Mouse (Mus musculus) embryonic facial prominence, embryonic 10.5 days (tissue): ENCODE results near the gene Flt3l. TPM values are rescaled to one million over a fixed set of nuclear protein-coding genes. Genes with fewer than 3 reads are reported as not detected.

Experiments
- DNase-seq: peaks from one replicate; pipeline ENCODE4 v3.0.0-alpha.2; 2017; ENCODE audit warnings: low spot score
- H3K27ac ChIP-seq: fragments of 300-500 bp; sonication (generic); replicated peaks from 2 replicates; pipeline ENCODE4 v1.5.1; 2016; ENCODE audit warnings: mild to moderate bottlenecking
- H3K27me3 ChIP-seq: fragments of 300-500 bp; sonication (generic); replicated peaks from 2 replicates; pipeline ENCODE4 v1.6.1; 2016; ENCODE audit warnings: low read depth, mild to moderate bottlenecking; ENCODE audit not compliant: poor library complexity, severe bottlenecking
- H3K36me3 ChIP-seq: fragments of 300-500 bp; sonication (generic); replicated peaks from 2 replicates; pipeline ENCODE4 v1.6.1; 2016; ENCODE audit warnings: mild to moderate bottlenecking, moderate library complexity
- H3K4me1 ChIP-seq: fragments of 300-500 bp; sonication (generic); 2 replicates; pipeline ENCODE4 v1.6.1; 2016
- H3K4me3 ChIP-seq: fragments of 300-500 bp; sonication (generic); 2 replicates; pipeline ENCODE4 v1.5.1; 2016; ENCODE audit warnings: mild to moderate bottlenecking, moderate library complexity
- H3K9me3 ChIP-seq: fragments of 300-500 bp; sonication (generic); 2 replicates; pipeline ENCODE4 v1.6.1; 2016; ENCODE audit warnings: mild to moderate bottlenecking
- WGBS: fragments of 180-500 bp; shearing (Covaris S2); methylation state at CpG from one replicate; pipeline ENCODE4 v1.1.7; 2016; 5-methylcytosine and 5-hydroxymethylcytosine counted together
- polyA plus RNA-seq: library from polyadenylated mRNA; unstranded; fragments of >200 nt; fragmentation: Nextera tagmentation; extraction: Ambion mirVana; gene quantifications from 2 replicates; pipeline ENCODE4 v1.2.1, GENCODE M21; 2016

Flt3l gene
- polyA plus RNA-seq, 1 experiment from 2014 or later: 1.8 TPM

GRCm38 (mm10) chr7:45095367-45095766, 40.9 kb downstream of the Flt3l start:
- Histone ChIP-seq H3K36me3 (peaks cover 3% of the 10 kb centered on the region), H3K27me3 (no peaks in the 10 kb centered on the region), H3K4me3 (peak overlapping the region; percentile 11; the same call in 1 of the 2 replicates), H3K9me3 (no peaks in the 10 kb centered on the region), H3K27ac (0 out of 2 replicates have a peak overlapping the region, but pooled peaks have one; percentile 4), H3K4me1 (peaks cover 43% of the 10 kb centered on the region)
- 84% methylated on average over 6 of the region's 6 CpGs for WGBS
- DNase-seq: no peak

- Histone ChIP-seq H3K9me3 (no peaks in the 10 kb centered on the region), H3K36me3 (peaks cover 11% of the 10 kb centered on the region), H3K27ac (peak overlapping the region; percentile 86), H3K4me3 (peak overlapping the region; percentile 24; the same call in 1 of the 2 replicates), H3K27me3 (no peaks in the 10 kb centered on the region), H3K4me1 (peaks cover 48% of the 10 kb centered on the region)
- 47% methylated on average over 7 of the region's 7 CpGs for WGBS
- no peak for DNase-seq
Measured at GRCm38 (mm10) chr7:45094121-45094520, 42.1 kb downstream of the Flt3l start.

GRCm38 (mm10) chr7:45093516-45093905, 42.7 kb downstream of the Flt3l start:
- no peaks in the 10 kb centered on the region for H3K9me3 ChIP-seq
- H3K4me3 ChIP-seq: peak overlapping the region; percentile 24; the same call in 1 of the 2 replicates
- no peaks in the 10 kb centered on the region for H3K27me3 ChIP-seq
- peaks cover 15% of the 10 kb centered on the region for H3K36me3 ChIP-seq
- DNase-seq: peak; percentile 74
- WGBS: 31% methylated on average over 18 of the region's 18 CpGs
- H3K4me1 ChIP-seq: peaks cover 48% of the 10 kb centered on the region
- H3K27ac ChIP-seq: peak overlapping the region; percentile 86

GRCm38 (mm10) chr7:45092828-45093515, 43.3 kb downstream of the Flt3l start:
- peak overlapping the region; percentile 24; the same call in 1 of the 2 replicates for H3K4me3 ChIP-seq
- peak; percentile 46 for DNase-seq
- 38% methylated on average over 12 of the region's 12 CpGs for WGBS
- H3K27ac ChIP-seq: peak overlapping the region; percentile 86
- no peaks in the 10 kb centered on the region for H3K9me3 ChIP-seq
- peaks cover 20% of the 10 kb centered on the region for H3K36me3 ChIP-seq
- peaks cover 48% of the 10 kb centered on the region for H3K4me1 ChIP-seq
- no peaks in the 10 kb centered on the region for H3K27me3 ChIP-seq

GRCm38 (mm10) chr7:45092048-45092447, 44.2 kb downstream of the Flt3l start, which contains the start of gene Rcn3:
Rcn3 (minus strand) TSS chr7:45092221.
- peaks cover 30% of the 10 kb centered on the region for H3K36me3 ChIP-seq
- H3K9me3 ChIP-seq: no peaks in the 10 kb centered on the region
- H3K27ac ChIP-seq: peak within 1 kb of the TSS; percentile 90
- H3K4me1 ChIP-seq: peaks cover 48% of the 10 kb centered on the region
- H3K4me3 ChIP-seq: peak within 1 kb of the TSS; percentile 76
- H3K27me3 ChIP-seq: no peaks in the 10 kb centered on the region
- peak; percentile 97 for DNase-seq
- WGBS: under 1% methylated on average over 16 of the region's 16 CpGs

GRCm38 (mm10) chr7:45091001-45091990, 44.9 kb downstream of the Flt3l start:
- peaks cover 48% of the 10 kb centered on the region for H3K4me1 ChIP-seq
- H3K27ac ChIP-seq: peak overlapping the region; percentile 90
- H3K36me3 ChIP-seq: peaks cover 37% of the 10 kb centered on the region
- DNase-seq: peak; percentile 60
- H3K27me3 ChIP-seq: no peaks in the 10 kb centered on the region
- no peaks in the 10 kb centered on the region for H3K9me3 ChIP-seq
- peak overlapping the region; percentile 76 for H3K4me3 ChIP-seq
- 14% methylated on average over 35 of the region's 35 CpGs for WGBS

GRCm38 (mm10) chr7:45090251-45090977, 45.8 kb downstream of the Flt3l start:
- Histone ChIP-seq H3K27ac (no peak overlapping the region), H3K9me3 (no peaks in the 10 kb centered on the region), H3K36me3 (peaks cover 46% of the 10 kb centered on the region), H3K27me3 (no peaks in the 10 kb centered on the region), H3K4me1 (peaks cover 46% of the 10 kb centered on the region), H3K4me3 (peak overlapping the region; percentile 76)
- WGBS: 80% methylated on average over 13 of the region's 13 CpGs
- DNase-seq: no peak

DNA sequence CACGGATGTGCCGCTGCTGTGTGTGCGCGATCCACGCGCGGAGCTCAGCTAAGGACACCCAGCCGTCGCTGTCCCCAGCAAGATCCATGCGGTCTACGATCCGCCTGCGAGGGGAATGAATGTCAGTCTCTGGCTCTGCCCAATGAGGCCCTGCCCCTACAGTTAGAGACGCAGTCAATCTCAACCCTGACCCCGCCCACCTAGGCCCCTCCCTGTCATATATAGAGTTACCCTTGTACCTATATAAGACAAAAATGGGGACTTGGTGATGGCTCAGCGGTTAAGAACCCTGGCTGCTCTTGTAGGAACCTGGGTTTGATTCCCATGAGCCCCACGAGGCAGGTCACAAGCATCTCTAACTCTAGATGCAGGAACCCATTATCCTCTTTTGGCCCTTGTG, 47.6 kb downstream of the Flt3l start:
- H3K27me3 ChIP-seq: no peaks in the 10 kb centered on the region
- DNase-seq: no peak
- no peak overlapping the region for H3K4me3 ChIP-seq
- no peaks in the 10 kb centered on the region for H3K9me3 ChIP-seq
- peaks cover 29% of the 10 kb centered on the region for H3K4me1 ChIP-seq
- peaks cover 63% of the 10 kb centered on the region for H3K36me3 ChIP-seq
- WGBS: 92% methylated on average over 17 of the region's 17 CpGs
- H3K27ac ChIP-seq: no peak overlapping the region

- Histone ChIP-seq H3K9me3 (no peaks in the 10 kb centered on the region), H3K4me1 (peaks cover 20% of the 10 kb centered on the region), H3K27me3 (no peaks in the 10 kb centered on the region), H3K36me3 (peaks cover 82% of the 10 kb centered on the region), H3K4me3 (no peak overlapping the region), H3K27ac (no peak overlapping the region)
- 77% methylated on average over 4 of the region's 4 CpGs for WGBS
- DNase-seq: no peak
Measured at GRCm38 (mm10) chr7:45086084-45086483, 50.1 kb downstream of the Flt3l start.

DNA sequence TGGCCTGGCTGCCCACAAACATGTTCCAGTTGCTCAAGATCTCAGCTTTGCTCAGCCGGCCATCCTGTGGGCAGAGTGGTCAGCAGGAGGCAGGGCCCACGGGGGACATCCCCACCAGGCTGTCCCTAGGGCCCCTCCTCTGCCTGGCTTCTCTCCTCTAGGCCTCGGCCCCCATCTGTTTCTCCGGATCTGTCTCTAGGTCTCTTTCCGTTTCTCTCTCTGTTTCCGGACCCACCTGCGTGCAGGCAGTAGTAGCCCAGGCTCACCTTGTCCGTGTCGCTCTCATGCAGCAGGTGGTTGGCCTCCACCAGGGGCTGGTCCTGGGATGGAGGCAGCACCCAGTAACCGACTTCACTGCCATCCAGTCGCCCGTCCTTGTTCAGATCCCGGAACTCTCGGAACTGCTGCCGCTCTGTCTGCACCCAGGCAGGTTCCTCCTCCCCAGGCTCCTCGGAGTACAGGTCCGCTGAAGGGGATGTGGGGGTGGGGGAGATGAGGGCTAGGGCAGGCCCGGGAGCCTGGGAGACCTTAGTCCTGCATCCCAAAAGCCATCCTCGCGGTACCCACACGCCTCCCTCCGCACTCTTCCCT, 52.8 kb downstream of the Flt3l start:
- Histone ChIP-seq H3K4me1 (peaks cover 11% of the 10 kb centered on the region), H3K36me3 (peaks cover 66% of the 10 kb centered on the region), H3K9me3 (no peaks in the 10 kb centered on the region), H3K4me3 (no peak overlapping the region), H3K27me3 (no peaks in the 10 kb centered on the region), H3K27ac (0 out of 2 replicates have a peak overlapping the region, but pooled peaks have one; percentile 10)
- WGBS: 84% methylated on average over 22 of the region's 22 CpGs
- no peak for DNase-seq

- Histone ChIP-seq H3K27ac (0 out of 2 replicates have a peak overlapping the region, but pooled peaks have one; percentile 36), H3K4me1 (peaks cover 11% of the 10 kb centered on the region), H3K36me3 (peaks cover 63% of the 10 kb centered on the region), H3K9me3 (no peaks in the 10 kb centered on the region), H3K27me3 (no peaks in the 10 kb centered on the region), H3K4me3 (no peak overlapping the region)
- WGBS: 74% methylated on average over 25 of the region's 25 CpGs
- no peak for DNase-seq
Measured at GRCm38 (mm10) chr7:45082401-45083299, 53.6 kb downstream of the Flt3l start.
